Mouse (Mus musculus) cerebellum, adult 11 months (tissue): ENCODE measurements at regions not wholly inside any gene's neighbourhood (a gene's known extent, or its start where the extent isn't known, plus 50 kb on each side); places are given as distances from the start of the nearest gene placed in this dataset.

Experiments
- DNase-seq: peaks from one replicate; pipeline ENCODE4 v3.0.0; 2022

DNA sequence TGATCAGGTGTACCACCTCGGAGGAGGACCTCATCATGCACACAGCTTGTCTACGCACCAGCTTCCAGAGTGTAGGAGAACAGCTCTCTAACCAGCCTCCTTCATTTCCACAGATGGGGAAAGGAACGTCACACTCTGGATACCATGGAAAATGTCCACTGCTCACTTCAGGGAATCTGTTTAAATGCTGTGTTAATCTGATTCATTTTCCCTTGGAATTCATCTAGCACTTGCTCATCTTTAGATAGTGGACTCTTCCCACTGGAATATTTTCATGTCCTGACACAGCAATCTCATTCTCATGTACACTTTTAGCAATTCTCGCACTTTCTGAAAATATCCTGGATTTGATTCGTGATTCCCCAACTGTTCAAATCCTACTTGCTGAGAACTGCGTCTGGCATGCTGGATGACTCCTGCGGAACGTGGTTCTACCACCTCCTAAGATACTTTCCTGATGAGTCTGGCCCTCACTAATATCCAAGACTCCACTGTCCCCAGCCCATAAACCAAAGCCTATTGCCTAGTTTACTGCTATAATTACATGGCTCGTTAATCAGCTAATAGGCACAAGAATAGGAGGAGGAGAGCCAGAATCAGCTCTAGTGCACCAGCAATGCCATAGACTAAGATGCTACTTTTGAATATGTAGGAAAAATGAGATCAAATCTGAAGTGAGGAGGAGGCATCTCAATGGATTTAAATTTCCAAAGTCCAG is 56.0 kb upstream of the Bdnf start:
- no peak for DNase-seq

DNA sequence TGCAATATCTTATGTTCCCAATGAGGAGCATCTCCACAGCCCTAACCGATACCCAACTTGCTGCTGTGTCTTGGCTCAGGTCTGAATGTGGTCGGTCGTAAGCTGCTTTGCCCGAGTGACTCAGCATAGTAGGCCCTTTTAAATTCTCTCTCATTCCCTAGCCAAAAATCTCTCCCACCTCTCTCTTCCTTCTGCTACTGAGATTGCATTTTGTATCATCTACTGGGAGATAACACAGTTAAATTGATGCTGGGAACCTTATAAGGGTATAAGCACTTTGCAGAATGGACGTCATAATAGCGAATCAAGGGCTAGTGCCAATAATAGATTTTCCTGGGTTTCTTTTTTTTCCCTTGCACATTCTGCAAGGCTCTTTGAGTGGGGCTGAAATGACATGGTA is 54.8 kb upstream of the Bdnf start:
- no peak for DNase-seq

DNA sequence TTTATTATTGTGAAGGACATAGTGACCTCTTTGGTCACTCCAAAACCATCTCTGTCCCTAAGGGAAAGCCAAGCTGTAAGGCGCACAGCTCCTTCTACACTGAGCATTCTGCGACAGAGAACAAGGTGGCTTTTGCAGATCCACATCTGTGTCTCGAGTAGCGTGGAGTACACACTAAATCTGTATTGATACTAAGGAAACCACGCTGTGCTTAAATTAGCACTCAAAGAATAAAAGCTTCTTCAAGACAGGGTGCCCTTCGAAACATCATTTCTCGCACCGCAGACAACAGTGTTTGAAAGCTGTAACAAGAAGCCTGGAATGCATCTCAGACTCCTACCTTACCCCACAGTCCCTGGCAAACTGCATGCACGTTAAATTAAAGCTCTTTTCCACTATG is 52.9 kb upstream of the Bdnf start:
- DNase-seq: no peak
